Mouse (Mus musculus) ES-Bruce4 (cell line): ENCODE results near the gene Grb2. TPM values are rescaled to one million over a fixed set of nuclear protein-coding genes. Genes with fewer than 3 reads are reported as not detected.

Experiments
- H3K27ac ChIP-seq: 2 replicates; pipeline ENCODE4 v1.5.1; 2012; ENCODE audit warnings: low read length, inconsistent platforms; ENCODE audit not compliant: insufficient read depth
- H3K27me3 ChIP-seq: 2 replicates; pipeline ENCODE4 v1.6.1; 2012; ENCODE audit warnings: mild to moderate bottlenecking, low read length, inconsistent platforms; ENCODE audit not compliant: control insufficient read depth, poor library complexity, insufficient read depth, severe bottlenecking
- H3K36me3 ChIP-seq: 2 replicates; pipeline ENCODE4 v1.6.1; 2012; ENCODE audit warnings: inconsistent platforms, mild to moderate bottlenecking, low read length, moderate library complexity; ENCODE audit not compliant: control insufficient read depth, poor library complexity, insufficient read depth, severe bottlenecking
- H3K4me1 ChIP-seq: one replicate; pipeline ENCODE4 v1.8.1; 2011; ENCODE audit warnings: low read length; ENCODE audit not compliant: control insufficient read depth, insufficient read depth
- H3K4me3 ChIP-seq: 2 replicates; pipeline ENCODE4 v1.5.1; 2011; ENCODE audit warnings: low read depth, mild to moderate bottlenecking, low read length
- H3K9ac ChIP-seq: 2 replicates; pipeline ENCODE4 v1.6.1; 2012; ENCODE audit warnings: low read depth, mild to moderate bottlenecking, inconsistent platforms; ENCODE audit not compliant: poor library complexity, severe bottlenecking
- H3K9me3 ChIP-seq: replicated peaks from 2 replicates; pipeline ENCODE4 v1.6.1; 2012; ENCODE audit warnings: mild to moderate bottlenecking, low read length, inconsistent platforms; ENCODE audit not compliant: control insufficient read depth, poor library complexity, insufficient read depth, severe bottlenecking
- CTCF ChIP-seq: IDR thresholded peaks from one replicate; pipeline ENCODE4 v1.8.1; 2011; ENCODE audit warnings: low read depth, low read length
- EP300 ChIP-seq: IDR thresholded peaks from 2 replicates; pipeline ENCODE4 v1.6.1; 2011; ENCODE audit warnings: low read depth, low read length; ENCODE audit not compliant: insufficient read depth
- POLR2A ChIP-seq: IDR thresholded peaks from one replicate; pipeline ENCODE4 v1.8.1; 2011; ENCODE audit warnings: low read length; ENCODE audit not compliant: insufficient read depth
- polyA plus RNA-seq: library from polyadenylated mRNA; stranded (reverse); fragments of >200 nt; gene quantifications from 2 replicates; pipeline ENCODE4 v1.2.4, GENCODE M21; 2011; ENCODE audit warnings: low read depth; ENCODE audit not compliant: missing spikeins, insufficient read depth, insufficient read length

Grb2 gene
- polyA plus RNA-seq, 1 experiment, result 75.0 TPM

DNA sequence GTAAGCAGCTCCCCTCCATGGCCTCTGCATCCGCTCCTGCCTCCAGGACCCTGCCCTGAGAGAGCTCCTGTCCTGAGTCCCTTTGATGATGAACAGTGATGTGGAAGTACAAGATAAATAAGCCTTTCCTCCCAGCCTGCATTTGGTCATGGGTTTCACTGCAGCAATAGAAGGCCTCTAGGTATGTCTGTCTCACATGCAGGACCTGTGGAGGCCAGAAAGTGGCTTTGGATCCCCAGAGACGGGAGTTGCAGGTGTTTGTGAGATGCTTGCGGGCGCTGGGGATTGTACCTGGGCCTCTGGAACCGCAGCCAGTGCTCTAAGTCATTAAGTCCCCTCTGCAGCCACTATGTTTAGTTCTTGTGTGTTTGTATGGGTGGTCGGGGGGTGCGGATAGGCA is 88.4 kb downstream of the Grb2 start:
- Histone ChIP-seq H3K27ac (no peak overlapping the region), H3K27me3 (no peaks in the 10 kb centered on the region), H3K4me3 (no peak overlapping the region), H3K9ac (no peak overlapping the region), H3K9me3 (no peaks in the 10 kb centered on the region), H3K4me1 (no peaks in the 10 kb centered on the region), H3K36me3 (peaks cover 9% of the 10 kb centered on the region)
- TF ChIP-seq POLR2A, result no peak
- TF ChIP-seq EP300, result no peak
- no peak for TF ChIP-seq CTCF

GRCm38 (mm10) chr11:115618732-115619516 is 89.5 kb downstream of the Grb2 start:
- H3K4me3 ChIP-seq, result no peak overlapping the region
- no peaks in the 10 kb centered on the region for H3K27me3 ChIP-seq
- H3K36me3 ChIP-seq, result peaks cover 9% of the 10 kb centered on the region
- no peak overlapping the region for H3K9ac ChIP-seq
- no peaks in the 10 kb centered on the region for H3K9me3 ChIP-seq
- TF ChIP-seq CTCF (no peak), POLR2A (no peak), EP300 (no peak)
- H3K4me1 ChIP-seq, result peaks cover 5% of the 10 kb centered on the region
- no peak overlapping the region for H3K27ac ChIP-seq

- H3K9me3 ChIP-seq, result no peaks in the 10 kb centered on the region
- H3K27ac ChIP-seq, result no peak overlapping the region
- H3K4me3 ChIP-seq, result no peak overlapping the region
- H3K9ac ChIP-seq, result peak overlapping the region; percentile 31; the same call in 1 of the 2 replicates
- TF ChIP-seq EP300 (no peak), CTCF (no peak), POLR2A (no peak)
- no peaks in the 10 kb centered on the region for H3K27me3 ChIP-seq
- H3K4me1 ChIP-seq, result peaks cover 5% of the 10 kb centered on the region
- H3K36me3 ChIP-seq, result peaks cover 9% of the 10 kb centered on the region
Observed at GRCm38 (mm10) chr11:115618001-115618400, 90.4 kb downstream of the Grb2 start.

DNA sequence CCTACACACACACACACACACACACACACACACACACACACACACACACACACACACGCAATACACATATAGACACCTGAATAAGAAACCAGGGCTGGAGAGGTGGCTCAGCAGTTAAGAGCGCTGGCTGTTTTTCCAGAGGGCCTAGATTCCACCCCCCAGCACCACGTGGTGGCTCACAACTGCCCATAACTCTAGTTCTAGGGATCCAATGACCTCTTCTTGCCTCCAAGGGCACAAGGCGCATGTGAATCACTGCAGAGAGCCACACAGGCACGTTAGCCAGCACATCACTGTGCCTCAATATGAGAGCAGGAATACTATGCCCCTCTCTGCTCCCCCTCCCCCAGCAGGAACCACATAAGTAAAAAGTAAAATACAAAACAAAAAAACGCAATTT is 91.5 kb downstream of the Grb2 start:
- Histone ChIP-seq H3K9ac (peak overlapping the region; percentile 31), H3K27me3 (no peaks in the 10 kb centered on the region), H3K4me3 (peak overlapping the region; percentile 17), H3K4me1 (peaks cover 5% of the 10 kb centered on the region), H3K36me3 (no peaks in the 10 kb centered on the region), H3K27ac (peak overlapping the region; percentile 70), H3K9me3 (no peaks in the 10 kb centered on the region)
- TF ChIP-seq EP300, result no peak
- no peak for TF ChIP-seq POLR2A
- TF ChIP-seq CTCF, result no peak

- 0 out of 2 replicates have a peak, but pooled peaks cover under 1% of the 10 kb centered on the region for H3K36me3 ChIP-seq
Observed at GRCm38 (mm10) chr11:115616371-115616770, 92.0 kb downstream of the Grb2 start.

GRCm38 (mm10) chr11:115615875-115616274 is 92.5 kb downstream of the Grb2 start:
- no peaks in the 10 kb centered on the region for H3K27me3 ChIP-seq
- TF ChIP-seq CTCF (no peak), EP300 (0 out of 2 replicates have a peak, but pooled peaks have one; percentile 16)
- peak overlapping the region; percentile 62 for H3K9ac ChIP-seq
- peaks cover 5% of the 10 kb centered on the region for H3K4me1 ChIP-seq
- H3K36me3 ChIP-seq, result 0 out of 2 replicates have a peak, but pooled peaks cover 5% of the 10 kb centered on the region
- peak overlapping the region; percentile 86 for H3K27ac ChIP-seq
- H3K4me3 ChIP-seq, result peak overlapping the region; percentile 18
- H3K9me3 ChIP-seq, result no peaks in the 10 kb centered on the region

More at GRCm38 (mm10) chr11:115616371-115616770, 92.0 kb downstream of the Grb2 start:
- H3K4me1 ChIP-seq, result peaks cover 5% of the 10 kb centered on the region
- TF ChIP-seq POLR2A (no peak), CTCF (no peak), EP300 (no peak)
- no peak overlapping the region for H3K4me3 ChIP-seq
- H3K27me3 ChIP-seq, result no peaks in the 10 kb centered on the region
- H3K9ac ChIP-seq, result peak overlapping the region; percentile 31
- H3K27ac ChIP-seq, result peak overlapping the region; percentile 70
- H3K9me3 ChIP-seq, result no peaks in the 10 kb centered on the region
